Mouse (Mus musculus) liver, postnatal 0 days (tissue): Measurements from ENCODE around the gene Olfr768. TPM values are rescaled to one million over a fixed set of nuclear protein-coding genes. Genes with fewer than 3 reads are reported as not detected.
"Not testable (repeated sequence)": the region's sequence is repeated elsewhere in the genome, so short reads cannot be mapped to it uniquely, and the experiment has no call there.

ENCODE experiments used
- ATAC-seq: fragments of 200-750 bp; cut with Nextera tagmentation; 2 replicates; pipeline ENCODE4 v1.8.0; 2017; ENCODE audit warnings: mild to moderate bottlenecking, moderate library complexity
- DNase-seq: peaks from one replicate; pipeline ENCODE4 v3.0.0-alpha.2; 2016
- H3K27ac ChIP-seq: fragments of 300-500 bp; sonication (generic); 2 replicates; pipeline ENCODE4 v1.5.1; 2014; ENCODE audit warnings: antibody characterized with exemption, moderate library complexity, mild to moderate bottlenecking, low read depth
- H3K27me3 ChIP-seq: fragments of 300-500 bp; sonication (generic); 2 replicates; pipeline ENCODE4 v1.6.1; 2014; ENCODE audit warnings: low read length, control low read depth, mixed read lengths; ENCODE audit not compliant: insufficient read depth
- H3K36me3 ChIP-seq: fragments of 300-500 bp; sonication (generic); replicated peaks from 2 replicates; pipeline ENCODE4 v1.6.1; 2014; ENCODE audit warnings: mild to moderate bottlenecking, control low read depth, low read length, moderate library complexity, mixed read lengths; ENCODE audit not compliant: insufficient read depth
- H3K4me1 ChIP-seq: fragments of 300-500 bp; sonication (generic); 2 replicates; pipeline ENCODE4 v1.6.1; 2014; ENCODE audit warnings: antibody characterized with exemption, mild to moderate bottlenecking, control low read depth; ENCODE audit not compliant: insufficient read depth
- H3K4me2 ChIP-seq: fragments of 300-500 bp; sonication (generic); 2 replicates; pipeline ENCODE4 v1.6.1; 2014; ENCODE audit warnings: low read depth, mild to moderate bottlenecking, low read length, moderate library complexity, mixed read lengths
- H3K4me3 ChIP-seq: fragments of 300-500 bp; sonication (generic); 2 replicates; pipeline ENCODE4 v1.5.1; 2014; ENCODE audit warnings: low read depth, low read length
- H3K9ac ChIP-seq: fragments of 300-500 bp; sonication (generic); replicated peaks from 2 replicates; pipeline ENCODE4 v1.6.1; 2014; ENCODE audit warnings: mild to moderate bottlenecking, moderate library complexity
- H3K9me3 ChIP-seq: fragments of 300-500 bp; sonication (generic); 2 replicates; pipeline ENCODE4 v1.6.1; 2016; ENCODE audit warnings: mild to moderate bottlenecking, control low read depth, low read length, mixed read lengths
- CTCF ChIP-seq: sonication (generic); IDR thresholded peaks from 2 replicates; pipeline ENCODE4 v1.5.1; 2016; ENCODE audit warnings: antibody characterized with exemption, low read depth
- EP300 ChIP-seq: IDR thresholded peaks from 2 replicates; pipeline ENCODE4 v1.6.1; 2016; ENCODE audit warnings: antibody characterized with exemption, low read depth, mild to moderate bottlenecking
- WGBS: fragments of 180-500 bp; shearing (Covaris S2); extraction: QIAGEN DNeasy Blood & Tissue Kit; methylation state at CpG from one replicate; pipeline ENCODE4 v1.1.7; 2014; ENCODE audit not compliant: insufficient replicate concordance; 5-methylcytosine and 5-hydroxymethylcytosine counted together
- polyA plus RNA-seq: library from polyadenylated mRNA; unstranded; fragments of >200 nt; fragmentation: Nextera tagmentation; extraction: Ambion mirVana; gene quantifications from 2 replicates; pipeline ENCODE4 v1.2.1, GENCODE M21; 2015

The Olfr768 gene
- polyA plus RNA-seq = not detected in 2 replicates

- 62% methylated on average over 1 of the region's 1 CpGs for WGBS
- TF ChIP-seq CTCF (no peak), EP300 (no peak)
- H3K4me2 ChIP-seq = no peak within 1 kb of the TSS
- H3K4me1 ChIP-seq = no peaks in the 10 kb centered on the region
- H3K4me3 ChIP-seq = no peak within 1 kb of the TSS
- H3K9me3 ChIP-seq = no peaks in the 10 kb centered on the region
- H3K9ac ChIP-seq = no peak within 1 kb of the TSS
- ATAC-seq = no peak
- DNase-seq = no peak
- no peak within 1 kb of the TSS for H3K27ac ChIP-seq
- H3K27me3 ChIP-seq = no peaks in the 10 kb centered on the region
- H3K36me3 ChIP-seq = no peaks in the 10 kb centered on the region
These were observed at the start of gene Olfr768 for GRCm38 (mm10) chr10:129099275-129099674. Gene Olfr768 (minus strand): TSS chr10:129099375.

GRCm38 (mm10) chr10:129138898-129139297, 39.7 kb upstream of the Olfr768 start, which contains the start of gene Olfr770:
Gene Olfr770 (minus strand): TSS chr10:129138998.
- ATAC-seq (no peak), DNase-seq (no peak)
- H3K4me3 ChIP-seq = no peak within 1 kb of the TSS
- no peaks in the 10 kb centered on the region for H3K4me1 ChIP-seq
- no peak for TF ChIP-seq CTCF
- TF ChIP-seq EP300 = no peak
- no peaks in the 10 kb centered on the region for H3K27me3 ChIP-seq
- no peak within 1 kb of the TSS for H3K9ac ChIP-seq
- H3K9me3 ChIP-seq = no peaks in the 10 kb centered on the region
- 83% methylated on average over 2 of the region's 2 CpGs for WGBS
- no peak within 1 kb of the TSS for H3K4me2 ChIP-seq
- no peak within 1 kb of the TSS for H3K27ac ChIP-seq
- H3K36me3 ChIP-seq = no peaks in the 10 kb centered on the region

GRCm38 (mm10) chr10:129117761-129118160, 18.6 kb upstream of the Olfr768 start, which contains the start of gene Olfr769:
Gene Olfr769 (minus strand): TSS chr10:129117861.
- TF ChIP-seq EP300 (no peak), CTCF (no peak)
- Histone ChIP-seq H3K27ac (no peak within 1 kb of the TSS), H3K4me3 (no peak within 1 kb of the TSS), H3K9me3 (no peaks in the 10 kb centered on the region), H3K27me3 (no peaks in the 10 kb centered on the region), H3K4me1 (no peaks in the 10 kb centered on the region), H3K4me2 (no peak within 1 kb of the TSS), H3K9ac (no peak within 1 kb of the TSS), H3K36me3 (no peaks in the 10 kb centered on the region)
- no peak for ATAC-seq
- no peak for DNase-seq
- WGBS = 87% methylated on average over 2 of the region's 2 CpGs

- ATAC-seq (no peak), DNase-seq (no peak)
- H3K4me1 ChIP-seq = no peaks in the 10 kb centered on the region
- H3K4me3 ChIP-seq = no peak overlapping the region
- no peaks in the 10 kb centered on the region for H3K27me3 ChIP-seq
- no peaks in the 10 kb centered on the region for H3K36me3 ChIP-seq
- H3K9me3 ChIP-seq = no peaks in the 10 kb centered on the region
- no peak overlapping the region for H3K4me2 ChIP-seq
- WGBS = 92% methylated on average over 3 of the region's 3 CpGs
- no peak overlapping the region for H3K9ac ChIP-seq
- no peak overlapping the region for H3K27ac ChIP-seq
- no peak for TF ChIP-seq EP300
- TF ChIP-seq CTCF = no peak
These were observed 16.0 kb upstream of the Olfr768 start for GRCm38 (mm10) chr10:129115146-129115545.

GRCm38 (mm10) chr10:129101231-129101630, 2.1 kb upstream of the Olfr768 start:
- Histone ChIP-seq H3K9ac (no peak overlapping the region), H3K4me2 (no peak overlapping the region), H3K4me3 (no peak overlapping the region), H3K36me3 (no peaks in the 10 kb centered on the region), H3K27ac (no peak overlapping the region), H3K9me3 (no peaks in the 10 kb centered on the region), H3K4me1 (no peaks in the 10 kb centered on the region), H3K27me3 (no peaks in the 10 kb centered on the region)
- 39% methylated on average over 3 of the region's 3 CpGs for WGBS
- no peak for ATAC-seq
- no peak for TF ChIP-seq CTCF
- no peak for TF ChIP-seq EP300
- DNase-seq = no peak

GRCm38 (mm10) chr10:129082810-129083209, 16.4 kb downstream of the Olfr768 start, which contains the start of gene Olfr767:
Gene Olfr767 (minus strand): TSS chr10:129082910.
- H3K27me3 ChIP-seq, H3K4me3 ChIP-seq, H3K27ac ChIP-seq, ATAC-seq, H3K4me2 ChIP-seq, H3K9me3 ChIP-seq, H3K4me1 ChIP-seq, H3K36me3 ChIP-seq, H3K9ac ChIP-seq, DNase-seq: not testable (repeated sequence)

- no peak for DNase-seq
- no peak within 1 kb of the TSS for H3K27ac ChIP-seq
- no peak within 1 kb of the TSS for H3K9ac ChIP-seq
- no peak within 1 kb of the TSS for H3K4me3 ChIP-seq
- H3K36me3 ChIP-seq = no peaks in the 10 kb centered on the region
- H3K4me1 ChIP-seq = no peaks in the 10 kb centered on the region
- no peak for ATAC-seq
- H3K9me3 ChIP-seq = no peaks in the 10 kb centered on the region
- no peak for TF ChIP-seq CTCF
- no peak for TF ChIP-seq EP300
- no peaks in the 10 kb centered on the region for H3K27me3 ChIP-seq
- H3K4me2 ChIP-seq = no peak within 1 kb of the TSS
- whole genome bisulfite sequencing = 66% methylated on average over 2 of the region's 2 CpGs
These were observed 30.3 kb downstream of the Olfr768 start, which contains the start of gene Olfr766-ps1 for GRCm38 (mm10) chr10:129068877-129069276. Gene Olfr766-ps1 (minus strand): TSS chr10:129068977.

GRCm38 (mm10) chr10:129049898-129050297, 49.3 kb downstream of the Olfr768 start, which contains the start of gene Olfr765:
Gene Olfr765 (minus strand): TSS chr10:129049998.
- H3K27ac ChIP-seq, H3K9ac ChIP-seq, H3K4me2 ChIP-seq, DNase-seq, H3K27me3 ChIP-seq, H3K4me1 ChIP-seq, H3K9me3 ChIP-seq, H3K4me3 ChIP-seq, H3K36me3 ChIP-seq, ATAC-seq: not testable (repeated sequence)
